Mouse (Mus musculus) right cerebral cortex, postnatal 25 days (tissue): ENCODE data around the gene Asb10.

ENCODE experiments used
- DNase-seq: peaks from one replicate; pipeline ENCODE4 v3.0.0; 2022

Gene Asb10

DNA sequence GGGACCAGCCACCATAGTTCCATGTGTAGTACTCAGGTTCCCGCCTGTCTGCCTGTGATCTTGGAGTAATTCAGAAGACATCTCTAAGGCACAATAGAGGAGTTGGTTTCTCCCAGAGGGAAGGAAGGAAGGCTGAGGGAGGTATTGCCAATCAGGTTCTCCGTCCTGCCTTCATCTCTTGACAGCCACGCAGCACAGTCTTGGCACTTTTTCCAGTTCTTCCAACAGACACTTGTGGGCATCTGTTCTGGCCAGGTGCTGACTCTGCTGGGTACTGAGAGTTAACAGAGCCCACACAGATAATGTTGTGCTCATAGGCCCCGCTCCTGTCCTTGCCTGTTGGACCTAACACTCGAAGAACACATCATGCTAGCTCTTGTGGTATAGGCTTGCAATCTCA is 54.0 kb downstream of the Asb10 start:
- no peak for DNase-seq

DNA sequence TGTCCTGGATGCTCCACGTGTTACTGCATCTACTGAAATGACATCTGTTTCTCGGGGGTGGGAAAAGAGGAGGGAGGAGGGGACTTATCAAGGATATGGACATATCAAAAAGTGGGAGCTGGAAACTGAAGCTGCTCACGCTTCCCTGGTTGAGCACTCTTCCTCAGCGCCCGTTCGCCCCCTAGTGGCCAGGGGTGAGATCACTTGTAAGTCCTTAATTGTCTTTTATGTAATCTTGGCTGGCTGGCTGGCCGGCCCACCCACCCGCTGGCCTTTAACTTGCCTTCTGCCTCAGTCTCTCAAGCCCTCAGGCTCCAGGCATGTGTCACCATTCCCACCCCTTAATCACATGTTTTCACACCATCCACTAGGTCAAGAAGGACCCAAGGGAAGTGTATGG is 54.7 kb downstream of the Asb10 start:
- DNase-seq = peak; percentile 84

DNA sequence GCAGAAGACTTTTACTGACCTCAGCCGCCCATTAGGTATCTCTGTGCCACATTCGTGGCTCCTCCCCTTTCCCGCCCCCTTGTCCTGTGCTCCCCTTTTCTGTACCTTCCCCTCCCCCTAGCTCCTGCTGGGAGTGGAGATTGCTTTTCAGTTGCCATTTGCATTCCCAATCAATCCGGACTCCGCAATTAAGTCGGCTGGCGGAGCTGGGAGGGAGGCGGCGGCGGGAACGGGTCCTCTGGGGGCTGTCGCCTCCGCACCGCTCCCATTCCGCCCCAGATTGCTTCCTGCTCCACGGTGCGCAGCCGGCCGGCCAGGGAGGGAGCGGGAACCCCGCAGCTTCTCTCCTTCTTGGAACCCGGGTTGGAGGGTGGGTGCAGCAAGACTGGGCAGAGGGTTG is 55.8 kb downstream of the Asb10 start:
- peak; percentile 40 for DNase-seq

DNA sequence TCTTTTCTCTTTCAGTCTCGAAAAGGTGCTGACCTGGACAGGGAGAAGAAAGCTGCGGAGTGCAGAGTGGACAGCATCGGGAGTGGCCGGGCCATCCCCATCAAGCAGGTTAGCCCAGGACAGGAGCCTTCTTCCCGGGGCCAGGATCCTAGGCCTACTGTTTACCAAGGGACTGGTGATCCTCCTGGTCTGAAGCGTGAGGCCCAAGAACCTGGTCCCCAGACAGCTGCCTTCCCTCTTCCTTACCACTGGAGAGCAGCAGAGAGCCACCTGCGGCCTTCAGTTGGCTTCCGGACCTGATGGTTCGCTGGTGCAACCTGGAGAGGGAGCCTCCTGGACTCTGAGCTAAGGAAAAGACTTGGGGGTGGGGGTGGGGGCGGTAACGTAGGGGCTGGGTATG is 57.5 kb downstream of the Asb10 start:
- DNase-seq = peak; percentile 67
